Mouse (Mus musculus): ENCODE data around the gene Pnpla3. TPM values are rescaled to one million over a fixed set of nuclear protein-coding genes. Genes with fewer than 3 reads are reported as not detected.

Gene Pnpla3
- polyA plus RNA-seq, 1 experiment from 2014 or later = 0.57 TPM

- no peak for TF ChIP-seq CTCF (IDR thresholded peaks at IDR 0.05; ENCODE audit: low read depth)
- 68% methylated on average over 4 of the region's 4 CpGs for WGBS
- no peak for ATAC-seq (replicated peaks; ENCODE audit: low FRiP score, low read depth)
Observed at GRCm38 (mm10) chr15:84186196-84186595, 18.6 kb downstream of the Pnpla3 start.

GRCm38 (mm10) chr15:84188887-84189530 is 21.4 kb downstream of the Pnpla3 start:
- no peak for ATAC-seq (replicated peaks; ENCODE audit: low FRiP score, low read depth)

More at GRCm38 (mm10) chr15:84186196-84186595, 18.6 kb downstream of the Pnpla3 start:
- H3K27me3 ChIP-seq (ENCODE audit: insufficient read depth, low read length) = no peaks in the 10 kb centered on the region
- no peaks in the 10 kb centered on the region for H3K9me3 ChIP-seq (replicated peaks; ENCODE audit: low read length)
- no peak overlapping the region for H3K4me2 ChIP-seq (ENCODE audit: low read length)
- no peak for DNase-seq (ENCODE audit: low spot score)
- no peaks in the 10 kb centered on the region for H3K36me3 ChIP-seq (ENCODE audit: insufficient read depth, low read length)
- H3K9ac ChIP-seq (ENCODE audit: low read depth, low read length) = no peak overlapping the region
- no peak overlapping the region for H3K4me3 ChIP-seq (replicated peaks; ENCODE audit: low read depth, low read length)
- H3K4me1 ChIP-seq (replicated peaks; ENCODE audit: insufficient read depth, low read length) = no peaks in the 10 kb centered on the region
- H3K27ac ChIP-seq = no peak overlapping the region

DNA sequence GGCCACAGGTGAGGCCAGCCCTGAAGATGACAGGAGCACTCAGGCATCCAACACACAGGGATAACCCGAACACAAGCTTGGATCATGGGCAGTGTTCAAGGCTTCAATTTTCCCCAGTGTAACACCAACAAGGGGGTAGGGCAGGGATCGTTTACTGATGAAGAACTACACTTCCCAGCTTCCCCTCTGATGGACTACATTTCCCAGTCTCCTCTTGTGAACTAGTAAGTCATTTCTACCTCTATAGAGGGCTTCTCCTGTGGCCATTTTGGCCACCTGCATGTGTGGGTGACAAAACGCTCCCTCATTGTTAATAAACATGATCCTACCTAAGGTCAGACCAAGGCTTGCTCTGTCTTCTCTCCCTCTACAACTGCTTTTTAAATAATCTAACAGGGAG is 22.2 kb downstream of the Pnpla3 start:
- DNase-seq (ENCODE audit: low spot score) (peak; percentile 48), ATAC-seq (replicated peaks; ENCODE audit: low FRiP score, low read depth) (no peak)
- H3K27me3 ChIP-seq (ENCODE audit: insufficient read depth, low read length) = no peaks in the 10 kb centered on the region
- H3K4me1 ChIP-seq (replicated peaks; ENCODE audit: insufficient read depth, low read length) = peaks cover 8% of the 10 kb centered on the region; the same call in 1 of the 2 replicates
- no peak overlapping the region for H3K9ac ChIP-seq (ENCODE audit: low read depth, low read length)
- H3K4me2 ChIP-seq (ENCODE audit: low read length) = no peak overlapping the region
- H3K36me3 ChIP-seq (ENCODE audit: insufficient read depth, low read length) = no peaks in the 10 kb centered on the region
- TF ChIP-seq CTCF (IDR thresholded peaks at IDR 0.05; ENCODE audit: low read depth) = no peak
- H3K27ac ChIP-seq = no peak overlapping the region
- 49% methylated on average over 3 of the region's 3 CpGs for WGBS
- no peak overlapping the region for H3K4me3 ChIP-seq (replicated peaks; ENCODE audit: low read depth, low read length)
- no peaks in the 10 kb centered on the region for H3K9me3 ChIP-seq (replicated peaks; ENCODE audit: low read length)

More at GRCm38 (mm10) chr15:84188887-84189530, 21.4 kb downstream of the Pnpla3 start:
- H3K4me3 ChIP-seq (replicated peaks; ENCODE audit: low read depth, low read length) = no peak overlapping the region
- no peaks in the 10 kb centered on the region for H3K36me3 ChIP-seq (ENCODE audit: insufficient read depth, low read length)
- no peak overlapping the region for H3K4me2 ChIP-seq (ENCODE audit: low read length)
- no peak overlapping the region for H3K27ac ChIP-seq
- H3K9ac ChIP-seq (ENCODE audit: low read depth, low read length) = no peak overlapping the region
- H3K27me3 ChIP-seq (ENCODE audit: insufficient read depth, low read length) = no peaks in the 10 kb centered on the region
- no peak for TF ChIP-seq CTCF (IDR thresholded peaks at IDR 0.05; ENCODE audit: low read depth)
- no peaks in the 10 kb centered on the region for H3K9me3 ChIP-seq (replicated peaks; ENCODE audit: low read length)
- H3K4me1 ChIP-seq (replicated peaks; ENCODE audit: insufficient read depth, low read length) = peaks cover 8% of the 10 kb centered on the region; the same call in 1 of the 2 replicates
- no peak for DNase-seq (ENCODE audit: low spot score)
- 70% methylated on average over 2 of the region's 2 CpGs for WGBS

GRCm38 (mm10) chr15:84191724-84192057 is 24.1 kb downstream of the Pnpla3 start:
- Histone ChIP-seq H3K9me3 (replicated peaks; ENCODE audit: low read length) (no peaks in the 10 kb centered on the region), H3K36me3 (ENCODE audit: insufficient read depth, low read length) (peaks cover 8% of the 10 kb centered on the region), H3K9ac (ENCODE audit: low read depth, low read length) (peak overlapping the region; percentile 75), H3K4me2 (ENCODE audit: low read length) (peak overlapping the region; percentile 62), H3K4me1 (replicated peaks; ENCODE audit: insufficient read depth, low read length) (peaks cover 8% of the 10 kb centered on the region; the same call in 1 of the 2 replicates), H3K27me3 (ENCODE audit: insufficient read depth, low read length) (no peaks in the 10 kb centered on the region), H3K27ac (peak overlapping the region; percentile 93), H3K4me3 (replicated peaks; ENCODE audit: low read depth, low read length) (peak overlapping the region; percentile 63)
- ATAC-seq (replicated peaks; ENCODE audit: low FRiP score, low read depth) (no peak), DNase-seq (ENCODE audit: low spot score) (no peak)
- TF ChIP-seq CTCF (IDR thresholded peaks at IDR 0.05; ENCODE audit: low read depth) = no peak
- 1% methylated on average over 9 of the region's 9 CpGs for WGBS

- H3K9me3 ChIP-seq (replicated peaks; ENCODE audit: low read length) = no peaks in the 10 kb centered on the region
- ATAC-seq (replicated peaks; ENCODE audit: low FRiP score, low read depth) = peak; percentile 98
- H3K4me1 ChIP-seq (replicated peaks; ENCODE audit: insufficient read depth, low read length) = peaks cover 8% of the 10 kb centered on the region; the same call in 1 of the 2 replicates
- peaks cover 14% of the 10 kb centered on the region for H3K36me3 ChIP-seq (ENCODE audit: insufficient read depth, low read length)
- peak within 1 kb of the TSS; percentile 62 for H3K4me2 ChIP-seq (ENCODE audit: low read length)
- peak; percentile 98 for DNase-seq (ENCODE audit: low spot score)
- no peaks in the 10 kb centered on the region for H3K27me3 ChIP-seq (ENCODE audit: insufficient read depth, low read length)
- 5% methylated on average over 48 of the region's 48 CpGs for WGBS
- H3K27ac ChIP-seq = peak within 1 kb of the TSS; percentile 93
- TF ChIP-seq CTCF (IDR thresholded peaks at IDR 0.05; ENCODE audit: low read depth) = peak; percentile 38; the same call in 1 of the 2 replicates
- H3K4me3 ChIP-seq (replicated peaks; ENCODE audit: low read depth, low read length) = peak within 1 kb of the TSS; percentile 63
- H3K9ac ChIP-seq (ENCODE audit: low read depth, low read length) = peak within 1 kb of the TSS; percentile 75
Observed at GRCm38 (mm10) chr15:84192058-84192791, 24.6 kb downstream of the Pnpla3 start, which contains the start of gene Samm50. TSS of gene Samm50 (plus strand) at chr15:84192241.

- TF ChIP-seq CTCF (IDR thresholded peaks at IDR 0.05; ENCODE audit: low read depth) = no peak
Observed at GRCm38 (mm10) chr15:84196486-84197165, 29.0 kb downstream of the Pnpla3 start.

More at GRCm38 (mm10) chr15:84196486-84197165, 29.0 kb downstream of the Pnpla3 start:
- Histone ChIP-seq H3K4me2 (ENCODE audit: low read length) (no peak overlapping the region), H3K36me3 (ENCODE audit: insufficient read depth, low read length) (peaks cover 56% of the 10 kb centered on the region), H3K9ac (ENCODE audit: low read depth, low read length) (no peak overlapping the region), H3K27me3 (ENCODE audit: insufficient read depth, low read length) (no peaks in the 10 kb centered on the region), H3K27ac (no peak overlapping the region), H3K9me3 (replicated peaks; ENCODE audit: low read length) (no peaks in the 10 kb centered on the region), H3K4me1 (replicated peaks; ENCODE audit: insufficient read depth, low read length) (peaks cover 8% of the 10 kb centered on the region; the same call in 1 of the 2 replicates), H3K4me3 (replicated peaks; ENCODE audit: low read depth, low read length) (no peak overlapping the region)
- ATAC-seq (replicated peaks; ENCODE audit: low FRiP score, low read depth) (no peak), DNase-seq (ENCODE audit: low spot score) (no peak)
- 83% methylated on average over 8 of the region's 8 CpGs for WGBS

All from kidney, postnatal 0 days (tissue).